Mouse (Mus musculus): ENCODE data around the gene Lce3e. TPM values are rescaled to one million over a fixed set of nuclear protein-coding genes. Genes with fewer than 3 reads are reported as not detected.

Lce3e gene
- total RNA-seq, 1 experiment, result not detected

GRCm38 (mm10) chr3:92944186-92944585, 22.7 kb upstream of the Lce3e start, which contains the start of gene Lce3c:
Gene Lce3c (plus strand): TSS chr3:92944486.
- H3K4me3 ChIP-seq (ENCODE audit: insufficient read depth in 1 of 2, low read depth in 1 of 2, low read length in 2 of 2, poor library complexity in 1 of 2, severe bottlenecking in 1 of 2), result no peak within 1 kb of the TSS
- H3K9ac ChIP-seq (ENCODE audit: insufficient read depth, low read depth, low read length, poor library complexity, severe bottlenecking), result no peak within 1 kb of the TSS
- no peak within 1 kb of the TSS for H3K27ac ChIP-seq (ENCODE audit: insufficient read depth, low read depth, low read length, poor library complexity, severe bottlenecking)
- no peaks in the 10 kb centered on the region for H3K36me3 ChIP-seq (ENCODE audit: control insufficient read depth, insufficient read depth, low read length, poor library complexity, severe bottlenecking)
- no peaks in the 10 kb centered on the region for H3K4me1 ChIP-seq (ENCODE audit: control insufficient read depth in 2 of 2, insufficient read depth in 2 of 2, low read length in 2 of 2, poor library complexity in 1 of 2)
- DNase-seq (ENCODE audit: low read depth, low spot score), result no peak
- H3K9me3 ChIP-seq (ENCODE audit: control insufficient read depth, insufficient read depth, low read depth, low read length), result no peaks in the 10 kb centered on the region
- TF ChIP-seq ZC3H11A (IDR thresholded peaks at IDR 0.05; ENCODE audit: borderline replicate concordance, low read depth, low read length) (no peak), MAFK (IDR thresholded peaks at IDR 0.05; ENCODE audit: insufficient read depth, low read depth, low read length) (no peak), HCFC1 (IDR thresholded peaks at IDR 0.05; ENCODE audit: borderline replicate concordance, insufficient read depth, low read length) (no peak)
- in situ Hi-C loops (cut with MboI; ENCODE audit: low sequenced_read_pairs in 2 of 2, unreplicated experiment in 2 of 2), result no loop called here

DNA sequence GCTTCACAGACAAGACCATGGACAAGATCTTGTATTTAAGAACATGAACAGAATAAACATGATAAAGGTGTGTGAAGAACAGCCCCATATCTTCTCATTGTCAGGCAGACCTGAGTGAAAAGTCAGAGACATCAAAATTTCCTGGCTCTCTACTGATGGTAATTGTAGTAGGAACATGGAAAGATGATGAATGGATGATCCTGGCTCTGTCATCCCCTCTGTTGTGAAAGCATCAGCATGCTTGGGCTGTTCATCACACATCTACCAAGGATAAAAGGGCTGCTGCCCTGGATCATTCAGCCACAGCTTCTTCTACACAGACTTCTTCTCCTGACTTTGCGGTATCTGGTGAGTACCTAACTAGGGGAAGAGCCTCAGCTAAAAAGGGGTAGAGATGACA, 9.8 kb upstream of the Lce3e start, which contains the start of gene Lce3d:
Gene Lce3d, plus strand, starts transcription at position 301 of the 400 bp plus-strand sequence.
- Histone ChIP-seq H3K36me3 (ENCODE audit: control insufficient read depth, insufficient read depth, low read length, poor library complexity, severe bottlenecking) (no peaks in the 10 kb centered on the region), H3K9me3 (ENCODE audit: control insufficient read depth, insufficient read depth, low read depth, low read length) (no peaks in the 10 kb centered on the region), H3K9ac (ENCODE audit: insufficient read depth, low read depth, low read length, poor library complexity, severe bottlenecking) (no peak within 1 kb of the TSS), H3K4me1 (ENCODE audit: control insufficient read depth in 2 of 2, insufficient read depth in 2 of 2, low read length in 2 of 2, poor library complexity in 1 of 2) (no peaks in the 10 kb centered on the region), H3K4me3 (ENCODE audit: insufficient read depth in 1 of 2, low read depth in 1 of 2, low read length in 2 of 2, poor library complexity in 1 of 2, severe bottlenecking in 1 of 2) (no peak within 1 kb of the TSS), H3K27ac (ENCODE audit: insufficient read depth, low read depth, low read length, poor library complexity, severe bottlenecking) (no peak within 1 kb of the TSS)
- in situ Hi-C loops (cut with MboI; ENCODE audit: low sequenced_read_pairs in 2 of 2, unreplicated experiment in 2 of 2), result no loop called here
- no peak for DNase-seq (ENCODE audit: low read depth, low spot score)
- TF ChIP-seq CHD2 (IDR thresholded peaks at IDR 0.05; ENCODE audit: low read depth, low read length) (no peak), ZNF384 (IDR thresholded peaks at IDR 0.05; ENCODE audit: low read depth, low read length) (no peak), HCFC1 (IDR thresholded peaks at IDR 0.05; ENCODE audit: borderline replicate concordance, insufficient read depth, low read length) (no peak), MAFK (IDR thresholded peaks at IDR 0.05; ENCODE audit: insufficient read depth, low read depth, low read length) (no peak), ZC3H11A (IDR thresholded peaks at IDR 0.05; ENCODE audit: borderline replicate concordance, low read depth, low read length) (no peak)

DNA sequence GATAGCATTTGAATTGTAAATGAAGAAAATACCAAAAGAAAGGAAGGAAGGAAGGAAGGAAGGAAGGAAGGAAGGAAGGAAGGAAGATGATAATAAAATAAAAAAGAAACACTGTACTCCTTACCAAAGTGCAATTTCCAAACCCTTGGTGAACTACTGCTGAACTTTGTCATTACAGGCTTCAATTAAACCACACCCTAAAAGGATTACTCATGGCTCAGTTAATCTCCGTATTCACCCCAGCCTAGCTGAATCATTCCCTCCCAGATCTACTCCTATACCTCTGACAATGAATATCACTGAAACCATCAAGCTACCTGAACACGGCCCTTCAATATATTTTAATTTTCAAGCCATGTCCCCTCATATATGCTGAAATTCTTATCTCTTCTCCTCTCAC, 11.6 kb downstream of the Lce3e start:
- Histone ChIP-seq H3K36me3 (ENCODE audit: control insufficient read depth, insufficient read depth, low read length, poor library complexity, severe bottlenecking) (no peaks in the 10 kb centered on the region), H3K9ac (ENCODE audit: insufficient read depth, low read depth, low read length, poor library complexity, severe bottlenecking) (no peak overlapping the region), H3K9me3 (ENCODE audit: control insufficient read depth, insufficient read depth, low read depth, low read length) (no peaks in the 10 kb centered on the region), H3K27ac (ENCODE audit: insufficient read depth, low read depth, low read length, poor library complexity, severe bottlenecking) (no peak overlapping the region), H3K4me1 (ENCODE audit: control insufficient read depth in 2 of 2, insufficient read depth in 2 of 2, low read length in 2 of 2, poor library complexity in 1 of 2) (no peaks in the 10 kb centered on the region), H3K4me3 (ENCODE audit: insufficient read depth in 1 of 2, low read depth in 1 of 2, low read length in 2 of 2, poor library complexity in 1 of 2, severe bottlenecking in 1 of 2) (no peak overlapping the region)
- DNase-seq (ENCODE audit: low read depth, low spot score), result no peak
- TF ChIP-seq MAFK (IDR thresholded peaks at IDR 0.05; ENCODE audit: insufficient read depth, low read depth, low read length) (no peak), ZNF384 (IDR thresholded peaks at IDR 0.05; ENCODE audit: low read depth, low read length) (no peak), ZC3H11A (IDR thresholded peaks at IDR 0.05; ENCODE audit: borderline replicate concordance, low read depth, low read length) (no peak), CHD2 (IDR thresholded peaks at IDR 0.05; ENCODE audit: low read depth, low read length) (no peak), HCFC1 (IDR thresholded peaks at IDR 0.05; ENCODE audit: borderline replicate concordance, insufficient read depth, low read length) (no peak)
- in situ Hi-C loops (cut with MboI; ENCODE audit: low sequenced_read_pairs in 2 of 2, unreplicated experiment in 2 of 2), result no loop called here

GRCm38 (mm10) chr3:92991926-92992325, 25.1 kb downstream of the Lce3e start, which contains the start of gene Lce3f:
Gene Lce3f (plus strand): TSS chr3:92992226.
- TF ChIP-seq CHD2 (IDR thresholded peaks at IDR 0.05; ENCODE audit: low read depth, low read length) (no peak), HCFC1 (IDR thresholded peaks at IDR 0.05; ENCODE audit: borderline replicate concordance, insufficient read depth, low read length) (no peak)
- Histone ChIP-seq H3K27ac (ENCODE audit: insufficient read depth, low read depth, low read length, poor library complexity, severe bottlenecking) (no peak within 1 kb of the TSS), H3K4me3 (ENCODE audit: insufficient read depth in 1 of 2, low read depth in 1 of 2, low read length in 2 of 2, poor library complexity in 1 of 2, severe bottlenecking in 1 of 2) (no peak within 1 kb of the TSS), H3K9me3 (ENCODE audit: control insufficient read depth, insufficient read depth, low read depth, low read length) (no peaks in the 10 kb centered on the region), H3K36me3 (ENCODE audit: control insufficient read depth, insufficient read depth, low read length, poor library complexity, severe bottlenecking) (no peaks in the 10 kb centered on the region), H3K4me1 (ENCODE audit: control insufficient read depth in 2 of 2, insufficient read depth in 2 of 2, low read length in 2 of 2, poor library complexity in 1 of 2) (no peaks in the 10 kb centered on the region), H3K9ac (ENCODE audit: insufficient read depth, low read depth, low read length, poor library complexity, severe bottlenecking) (no peak within 1 kb of the TSS)
- no peak for DNase-seq (ENCODE audit: low read depth, low spot score)
- in situ Hi-C loops (cut with MboI; ENCODE audit: low sequenced_read_pairs in 2 of 2, unreplicated experiment in 2 of 2), result no loop called here

- in situ Hi-C loops (cut with MboI; ENCODE audit: low sequenced_read_pairs in 2 of 2, unreplicated experiment in 2 of 2), result no loop called here
- TF ChIP-seq ZNF384 (IDR thresholded peaks at IDR 0.05; ENCODE audit: low read depth, low read length) (no peak), CHD2 (IDR thresholded peaks at IDR 0.05; ENCODE audit: low read depth, low read length) (no peak), HCFC1 (IDR thresholded peaks at IDR 0.05; ENCODE audit: borderline replicate concordance, insufficient read depth, low read length) (no peak), ZC3H11A (IDR thresholded peaks at IDR 0.05; ENCODE audit: borderline replicate concordance, low read depth, low read length) (no peak), MAFK (IDR thresholded peaks at IDR 0.05; ENCODE audit: insufficient read depth, low read depth, low read length) (no peak)
- Histone ChIP-seq H3K9me3 (ENCODE audit: control insufficient read depth, insufficient read depth, low read depth, low read length) (no peaks in the 10 kb centered on the region), H3K27ac (ENCODE audit: insufficient read depth, low read depth, low read length, poor library complexity, severe bottlenecking) (no peak overlapping the region), H3K4me1 (ENCODE audit: control insufficient read depth in 2 of 2, insufficient read depth in 2 of 2, low read length in 2 of 2, poor library complexity in 1 of 2) (no peaks in the 10 kb centered on the region), H3K9ac (ENCODE audit: insufficient read depth, low read depth, low read length, poor library complexity, severe bottlenecking) (no peak overlapping the region), H3K36me3 (ENCODE audit: control insufficient read depth, insufficient read depth, low read length, poor library complexity, severe bottlenecking) (no peaks in the 10 kb centered on the region), H3K4me3 (ENCODE audit: insufficient read depth in 1 of 2, low read depth in 1 of 2, low read length in 2 of 2, poor library complexity in 1 of 2, severe bottlenecking in 1 of 2) (no peak overlapping the region)
- no peak for DNase-seq (ENCODE audit: low read depth, low spot score)
Measured at GRCm38 (mm10) chr3:92998691-92999090, 31.8 kb downstream of the Lce3e start.

Data from ES-E14 (cell line).